Mouse (Mus musculus) limb, embryonic 10.5 days (tissue): Measurements from ENCODE around the gene Gbx2. TPM values are rescaled to one million over a fixed set of nuclear protein-coding genes. Genes with fewer than 3 reads are reported as not detected.

Experiments used
- DNase-seq: peaks from one replicate; pipeline ENCODE4 v3.0.0-alpha.2; 2017; ENCODE audit warnings: low spot score
- H3K27ac ChIP-seq: fragments of 300-500 bp; sonication (generic); 2 replicates; pipeline ENCODE4 v1.5.1; 2016; ENCODE audit warnings: mild to moderate bottlenecking
- H3K27me3 ChIP-seq: fragments of 300-500 bp; sonication (generic); 2 replicates; pipeline ENCODE4 v1.6.1; 2016; ENCODE audit warnings: low read depth, mild to moderate bottlenecking; ENCODE audit not compliant: poor library complexity, severe bottlenecking
- H3K36me3 ChIP-seq: fragments of 300-500 bp; sonication (generic); 2 replicates; pipeline ENCODE4 v1.6.1; 2016; ENCODE audit warnings: mild to moderate bottlenecking, moderate library complexity
- H3K4me1 ChIP-seq: fragments of 300-500 bp; sonication (generic); 2 replicates; pipeline ENCODE4 v1.6.1; 2016
- H3K4me3 ChIP-seq: fragments of 300-500 bp; sonication (generic); 2 replicates; pipeline ENCODE4 v1.5.1; 2016; ENCODE audit warnings: mild to moderate bottlenecking, moderate library complexity
- H3K9me3 ChIP-seq: fragments of 300-500 bp; sonication (generic); replicated peaks from 2 replicates; pipeline ENCODE4 v1.6.1; 2016; ENCODE audit warnings: mild to moderate bottlenecking
- WGBS: fragments of 180-500 bp; shearing (Covaris S2); methylation state at CpG from one replicate; pipeline ENCODE4 v1.1.7; 2016; 5-methylcytosine and 5-hydroxymethylcytosine counted together
- polyA plus RNA-seq: library from polyadenylated mRNA; unstranded; fragments of >200 nt; fragmentation: Nextera tagmentation; extraction: Ambion mirVana; gene quantifications from 2 replicates; pipeline ENCODE4 v1.2.1, GENCODE M21; 2016

The Gbx2 gene
- polyA plus RNA-seq, 1 experiment from 2014 or later: 5.3 TPM

DNA sequence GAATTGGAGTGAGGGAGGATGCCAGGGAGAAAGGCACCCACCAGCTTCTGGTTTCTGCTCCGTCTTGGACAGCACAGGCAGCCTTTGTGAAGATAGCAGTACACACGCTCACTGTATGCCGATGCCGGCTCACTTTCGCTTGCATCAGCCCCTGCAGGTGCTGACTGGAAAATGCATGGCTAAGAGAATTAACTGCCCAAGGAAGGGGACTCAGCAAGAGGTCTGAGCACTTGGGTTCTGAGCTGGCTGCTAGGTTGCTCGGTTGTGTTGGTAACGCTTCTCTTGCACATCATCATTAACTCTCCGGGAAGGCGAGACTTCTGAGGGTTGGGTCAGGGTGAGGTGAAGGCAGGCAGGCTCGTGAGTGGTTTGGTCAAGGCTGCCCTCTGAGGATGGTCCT is 9.2 kb downstream of the Gbx2 start:
- peak; percentile 46 for DNase-seq
- Histone ChIP-seq H3K27me3 (peaks cover 100% of the 10 kb centered on the region), H3K9me3 (no peaks in the 10 kb centered on the region), H3K4me3 (peak overlapping the region; percentile 50; the same call in 1 of the 2 replicates), H3K36me3 (no peaks in the 10 kb centered on the region), H3K27ac (no peak overlapping the region), H3K4me1 (peaks cover 58% of the 10 kb centered on the region)
- WGBS: 2% methylated on average over 10 of the region's 10 CpGs

DNA sequence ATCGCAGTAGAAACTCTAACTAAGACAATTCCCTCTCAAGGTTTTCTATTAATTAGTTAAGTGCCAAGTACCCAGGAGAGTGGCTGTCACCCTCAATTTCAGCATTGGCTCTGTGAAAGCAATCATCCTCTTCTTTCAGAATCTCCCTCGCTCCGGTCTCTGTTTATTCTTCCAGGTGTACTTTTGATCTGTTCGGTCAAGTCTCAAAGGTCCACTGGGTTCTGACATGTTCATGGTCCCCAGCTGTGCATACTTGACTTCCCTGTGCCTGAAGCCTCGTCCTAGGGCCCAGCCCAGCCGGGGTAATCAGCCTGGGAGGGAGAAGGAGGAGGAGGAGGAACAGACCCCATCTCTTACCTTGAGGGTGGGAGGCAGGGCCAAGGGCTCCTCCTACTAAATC is 11.8 kb downstream of the Gbx2 start:
- Histone ChIP-seq H3K4me1 (peaks cover 32% of the 10 kb centered on the region), H3K27me3 (peaks cover 79% of the 10 kb centered on the region), H3K36me3 (no peaks in the 10 kb centered on the region), H3K4me3 (no peak overlapping the region), H3K9me3 (no peaks in the 10 kb centered on the region), H3K27ac (no peak overlapping the region)
- 85% methylated on average over 6 of the region's 6 CpGs for WGBS
- no peak for DNase-seq

DNA sequence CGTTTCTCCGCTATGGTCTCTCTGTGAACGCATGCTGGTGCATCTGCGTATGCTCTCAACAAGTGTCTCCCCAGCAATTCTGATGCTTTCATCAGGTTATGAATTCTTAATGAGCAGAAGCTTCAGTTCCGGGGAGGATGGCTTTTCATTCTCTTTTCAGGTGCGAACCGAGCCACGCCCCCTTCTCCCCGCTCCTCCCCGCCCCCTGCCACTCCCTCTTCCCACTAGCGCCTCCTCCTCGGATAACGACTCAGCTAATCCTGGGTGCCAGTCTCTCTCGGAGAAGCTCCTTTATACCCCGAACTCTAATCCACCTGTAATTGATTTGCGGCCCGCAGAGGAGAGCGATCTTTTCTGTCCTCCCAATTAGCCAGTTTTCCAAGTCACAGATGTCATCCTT is 12.9 kb downstream of the Gbx2 start:
- peaks cover 22% of the 10 kb centered on the region for H3K4me1 ChIP-seq
- no peaks in the 10 kb centered on the region for H3K36me3 ChIP-seq
- peaks cover 68% of the 10 kb centered on the region for H3K27me3 ChIP-seq
- H3K9me3 ChIP-seq: no peaks in the 10 kb centered on the region
- 22% methylated on average over 18 of the region's 18 CpGs for WGBS
- no peak overlapping the region for H3K27ac ChIP-seq
- DNase-seq: no peak
- H3K4me3 ChIP-seq: no peak overlapping the region

DNA sequence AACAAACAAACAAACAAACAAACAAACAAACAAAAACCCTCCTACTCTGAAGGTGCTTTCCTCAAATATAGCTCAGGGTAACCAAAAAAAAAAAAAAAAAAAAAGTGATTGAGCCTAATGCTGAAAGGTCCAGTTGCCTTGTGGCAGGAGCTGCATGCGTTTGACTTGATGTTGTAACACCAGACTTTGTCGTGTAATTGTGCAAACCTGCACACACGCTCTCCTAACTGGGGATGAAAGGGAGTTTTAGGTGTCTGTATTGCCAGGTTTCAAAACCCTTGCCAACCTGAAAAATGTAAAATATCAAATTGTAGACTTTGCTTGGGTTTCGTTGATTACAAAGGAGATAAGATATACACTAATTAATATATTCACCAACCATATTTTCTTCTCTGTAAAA is 17.4 kb downstream of the Gbx2 start:
- DNase-seq: no peak
- Histone ChIP-seq H3K27me3 (peaks cover 28% of the 10 kb centered on the region), H3K27ac (no peak overlapping the region), H3K4me3 (no peak overlapping the region), H3K4me1 (peaks cover 17% of the 10 kb centered on the region), H3K9me3 (no peaks in the 10 kb centered on the region), H3K36me3 (no peaks in the 10 kb centered on the region)
- WGBS: 77% methylated on average over 4 of the region's 4 CpGs

DNA sequence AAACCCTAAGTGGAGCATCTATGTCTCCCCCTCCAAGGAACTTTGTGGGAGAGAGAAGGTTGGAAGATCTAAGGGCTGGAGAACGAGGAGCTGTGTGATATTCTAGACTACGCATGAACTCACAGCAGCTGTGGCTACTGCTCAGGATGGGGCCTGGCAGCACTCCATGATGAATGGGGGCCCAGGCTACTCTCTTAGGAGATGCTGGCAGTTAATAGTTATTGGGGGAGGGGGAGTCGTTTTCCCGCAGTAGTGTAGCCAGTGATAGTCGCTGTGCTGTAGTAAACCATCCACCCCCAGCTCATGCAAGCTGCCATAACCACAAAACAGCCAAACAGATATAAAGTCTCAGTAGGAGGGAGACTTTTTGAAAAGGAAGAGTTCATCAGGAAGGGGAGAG is 18.6 kb downstream of the Gbx2 start:
- DNase-seq: no peak
- Histone ChIP-seq H3K36me3 (no peaks in the 10 kb centered on the region), H3K4me1 (peaks cover 13% of the 10 kb centered on the region), H3K4me3 (no peak overlapping the region), H3K27me3 (peaks cover 16% of the 10 kb centered on the region), H3K27ac (no peak overlapping the region), H3K9me3 (no peaks in the 10 kb centered on the region)
- 40% methylated on average over 5 of the region's 5 CpGs for WGBS

DNA sequence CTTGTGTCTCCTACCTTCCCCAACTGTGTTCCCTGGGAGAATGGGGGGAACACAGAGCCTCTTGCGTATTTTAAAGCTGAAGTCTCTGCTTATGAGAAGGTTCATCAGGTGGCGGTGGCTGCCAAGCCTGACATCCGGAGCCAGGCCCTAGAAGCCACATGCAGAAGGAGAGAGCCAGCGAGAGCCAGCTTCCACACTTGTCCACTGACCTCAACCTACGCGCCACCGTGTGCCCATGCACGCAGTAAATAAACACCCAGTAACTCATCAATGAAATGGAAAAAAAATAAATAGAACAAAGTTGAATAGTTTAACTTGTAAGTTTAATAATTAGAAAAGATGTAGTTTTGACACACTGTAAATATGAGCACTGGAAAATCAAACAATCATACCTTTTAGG is 21.2 kb downstream of the Gbx2 start:
- DNase-seq: no peak
- 91% methylated on average over 8 of the region's 8 CpGs for WGBS

DNA sequence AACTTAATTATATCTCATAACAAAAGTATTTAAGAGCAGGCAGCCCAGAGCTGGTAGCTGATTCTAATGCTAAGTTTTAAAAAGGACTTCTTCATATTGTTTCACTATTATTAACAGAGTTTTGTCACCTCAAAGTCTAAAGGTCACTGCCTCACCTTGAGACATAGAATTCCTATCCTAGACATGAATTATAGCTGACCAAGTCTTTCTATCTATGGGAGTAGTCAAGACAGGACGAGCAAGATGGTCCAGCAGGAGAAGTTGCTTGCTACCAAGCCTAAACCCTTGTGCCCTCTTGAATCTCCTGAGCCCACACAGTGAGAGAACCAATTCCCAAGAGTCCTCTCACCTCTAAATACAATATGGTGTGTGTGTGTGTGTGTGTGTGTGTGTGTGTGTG is 28.3 kb downstream of the Gbx2 start:
- Histone ChIP-seq H3K4me1 (peaks cover 26% of the 10 kb centered on the region), H3K36me3 (no peaks in the 10 kb centered on the region), H3K4me3 (no peak overlapping the region), H3K27me3 (peaks cover 5% of the 10 kb centered on the region; the same call in 1 of the 2 replicates), H3K9me3 (no peaks in the 10 kb centered on the region; the same call in 1 of the 2 replicates), H3K27ac (no peak overlapping the region)
- DNase-seq: no peak
- WGBS: 84% methylated on average over 1 of the region's 1 CpGs

More for the DNA sequence above, 21.2 kb downstream of the Gbx2 start:
- no peaks in the 10 kb centered on the region for H3K36me3 ChIP-seq
- no peak overlapping the region for H3K4me3 ChIP-seq
- no peak overlapping the region for H3K27ac ChIP-seq
- H3K4me1 ChIP-seq: peaks cover 13% of the 10 kb centered on the region
- H3K9me3 ChIP-seq: no peaks in the 10 kb centered on the region; the same call in 1 of the 2 replicates
- 0 out of 2 replicates have a peak, but pooled peaks cover 6% of the 10 kb centered on the region for H3K27me3 ChIP-seq

DNA sequence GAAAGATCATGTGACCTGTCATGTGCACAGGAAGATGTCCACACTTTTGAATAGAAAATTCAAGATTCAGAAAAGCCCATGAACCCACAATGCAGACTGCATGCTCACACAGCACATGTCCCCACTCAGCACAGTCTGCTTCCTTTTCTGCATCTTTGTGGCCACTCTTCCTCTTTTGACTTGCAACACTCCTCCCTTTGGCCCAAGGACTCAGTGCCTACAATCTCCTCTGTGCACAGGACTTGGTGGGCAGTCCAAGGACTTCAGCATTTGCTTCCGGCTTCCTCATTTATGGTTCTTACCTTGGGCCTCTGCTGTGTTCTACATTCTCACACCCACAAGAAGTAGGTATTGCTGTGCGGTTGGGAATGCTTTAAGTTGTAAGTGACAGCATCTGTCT is 28.7 kb downstream of the Gbx2 start:
- Histone ChIP-seq H3K27me3 (peaks cover 7% of the 10 kb centered on the region; the same call in 1 of the 2 replicates), H3K27ac (no peak overlapping the region), H3K9me3 (no peaks in the 10 kb centered on the region; the same call in 1 of the 2 replicates), H3K4me1 (peaks cover 26% of the 10 kb centered on the region), H3K4me3 (no peak overlapping the region), H3K36me3 (no peaks in the 10 kb centered on the region)
- DNase-seq: no peak
- WGBS: 92% methylated on average over 2 of the region's 2 CpGs

DNA sequence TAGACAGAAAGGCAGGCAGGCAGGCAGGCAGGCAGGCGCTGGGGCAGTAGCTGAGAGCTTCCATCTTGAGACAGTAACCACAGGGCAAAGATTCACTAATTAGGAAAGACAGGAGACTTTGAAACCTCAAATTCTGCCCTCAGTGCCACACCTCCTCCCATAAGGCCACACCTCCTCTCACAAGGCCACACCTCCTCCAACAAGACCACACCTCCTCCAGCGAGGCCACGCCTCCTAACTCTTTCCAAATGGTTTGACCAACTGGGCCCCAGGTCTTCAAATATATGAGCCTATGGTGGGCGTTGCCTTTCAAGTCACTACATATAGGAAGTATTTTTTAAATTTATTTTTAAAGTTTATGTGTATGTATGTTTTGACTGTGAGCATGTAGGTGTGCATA is 29.6 kb downstream of the Gbx2 start:
- no peak overlapping the region for H3K4me3 ChIP-seq
- no peak overlapping the region for H3K27ac ChIP-seq
- 83% methylated on average over 4 of the region's 4 CpGs for WGBS
- H3K27me3 ChIP-seq: peaks cover 13% of the 10 kb centered on the region
- no peak for DNase-seq
- H3K4me1 ChIP-seq: peaks cover 26% of the 10 kb centered on the region
- H3K36me3 ChIP-seq: no peaks in the 10 kb centered on the region
- no peaks in the 10 kb centered on the region; the same call in 1 of the 2 replicates for H3K9me3 ChIP-seq

DNA sequence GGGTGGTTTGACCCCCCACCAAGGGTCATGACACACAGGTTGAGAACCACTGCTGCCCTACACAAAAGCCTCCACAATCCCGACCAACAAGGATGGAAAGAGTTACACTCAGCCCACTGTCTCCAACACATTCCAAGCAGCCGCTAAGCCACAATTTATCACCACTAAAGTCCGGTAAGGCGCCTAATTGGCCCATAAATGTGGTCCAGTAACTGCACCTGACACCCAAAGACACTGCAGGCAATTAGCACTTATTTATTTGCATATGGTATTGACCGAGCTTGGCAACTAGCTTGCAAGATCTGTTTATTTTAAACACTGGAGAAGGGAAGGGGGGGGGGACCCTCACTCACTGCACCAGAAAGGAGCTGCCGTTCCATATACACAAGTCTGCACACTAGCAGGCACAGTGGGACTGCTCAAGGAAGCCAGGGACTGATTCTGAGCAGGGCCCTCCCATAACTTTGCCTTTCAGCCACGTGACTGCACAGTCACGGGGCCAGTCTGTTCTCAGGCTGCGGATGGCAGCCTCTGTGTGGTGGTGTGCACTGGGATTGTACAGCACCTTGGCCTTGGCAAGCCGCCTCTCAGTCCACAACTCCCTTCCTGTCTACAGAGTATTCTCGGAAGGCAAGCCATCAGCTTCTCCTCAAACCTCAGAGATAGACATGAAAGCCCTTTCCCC is 31.1 kb downstream of the Gbx2 start:
- no peak overlapping the region for H3K4me3 ChIP-seq
- peaks cover 13% of the 10 kb centered on the region for H3K27me3 ChIP-seq
- peak overlapping the region; percentile 56 for H3K27ac ChIP-seq
- peak; percentile 49 for DNase-seq
- WGBS: 44% methylated on average over 11 of the region's 11 CpGs
- H3K36me3 ChIP-seq: 0 out of 2 replicates have a peak, but pooled peaks cover 2% of the 10 kb centered on the region
- peaks cover 30% of the 10 kb centered on the region for H3K4me1 ChIP-seq
- no peaks in the 10 kb centered on the region for H3K9me3 ChIP-seq

DNA sequence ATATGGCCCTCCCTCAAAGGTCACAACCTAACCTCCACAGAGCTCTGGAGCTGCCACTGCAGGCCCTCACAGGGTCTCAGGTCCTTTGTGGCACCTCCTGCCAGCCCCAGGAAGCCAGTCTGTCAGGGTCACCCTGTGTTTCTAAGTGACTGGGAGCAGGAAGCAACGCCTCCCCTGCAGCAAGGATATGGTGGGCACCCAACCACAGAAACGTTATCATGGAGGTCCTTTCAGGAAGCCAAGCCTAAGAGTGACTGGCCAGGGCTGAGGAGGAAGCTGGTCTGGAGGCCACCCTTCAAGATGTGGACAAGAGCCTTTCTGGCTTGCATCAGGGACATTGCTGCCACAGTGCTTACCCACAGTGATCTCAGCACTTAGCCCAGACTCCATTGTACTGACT is 31.9 kb downstream of the Gbx2 start:
- Histone ChIP-seq H3K36me3 (0 out of 2 replicates have a peak, but pooled peaks cover 2% of the 10 kb centered on the region), H3K27me3 (peaks cover 9% of the 10 kb centered on the region), H3K4me1 (peaks cover 30% of the 10 kb centered on the region), H3K4me3 (no peak overlapping the region), H3K27ac (peak overlapping the region; percentile 59; the same call in 1 of the 2 replicates), H3K9me3 (no peaks in the 10 kb centered on the region)
- WGBS: 75% methylated on average over 2 of the region's 2 CpGs
- no peak for DNase-seq

DNA sequence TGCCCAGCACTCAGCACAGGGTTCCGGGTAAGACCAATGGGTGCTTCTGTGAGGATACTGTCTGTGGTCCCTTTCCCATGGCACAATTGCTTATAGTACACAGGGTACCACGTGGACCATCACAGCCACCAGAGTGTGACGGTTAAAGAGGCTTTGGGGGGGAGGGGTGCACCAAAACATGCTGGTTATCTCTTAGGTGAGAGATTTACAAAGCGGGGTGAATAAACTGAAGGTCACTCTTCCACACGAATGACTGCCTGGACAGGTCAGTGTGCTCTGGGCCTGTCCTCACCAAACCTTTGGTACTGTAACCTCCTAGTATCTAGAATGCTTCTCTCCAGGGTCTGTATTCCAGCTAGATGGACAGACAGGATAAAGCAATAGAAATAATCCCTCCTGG is 35.2 kb downstream of the Gbx2 start:
- H3K4me3 ChIP-seq: no peak overlapping the region

DNA sequence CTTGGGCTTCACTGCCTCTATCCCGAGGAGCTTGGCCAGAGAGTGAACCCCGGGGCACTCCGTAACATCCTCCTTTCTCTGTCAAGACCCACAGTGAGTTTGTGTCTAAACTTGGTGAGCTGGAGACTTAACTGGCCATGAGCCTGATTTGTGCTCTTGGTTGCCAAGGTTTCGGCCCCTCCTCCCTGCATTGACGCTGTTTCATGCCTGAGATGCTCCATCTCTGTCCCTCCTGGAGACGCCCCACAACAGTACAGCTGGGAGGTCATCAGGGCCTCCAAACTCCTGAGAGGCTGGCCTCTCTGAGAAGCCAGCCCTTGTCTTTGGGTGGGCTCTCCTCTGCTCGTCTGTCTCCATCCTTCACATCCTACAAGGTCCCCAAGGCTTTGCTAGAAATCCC is 38.7 kb downstream of the Gbx2 start:
- H3K27ac ChIP-seq: no peak overlapping the region
- DNase-seq: no peak
- H3K9me3 ChIP-seq: no peaks in the 10 kb centered on the region
- H3K27me3 ChIP-seq: peaks cover 16% of the 10 kb centered on the region
- peaks cover 7% of the 10 kb centered on the region; the same call in 1 of the 2 replicates for H3K4me1 ChIP-seq
- 55% methylated on average over 7 of the region's 7 CpGs for WGBS
- H3K36me3 ChIP-seq: peaks cover 42% of the 10 kb centered on the region
- H3K4me3 ChIP-seq: no peak overlapping the region

More for the DNA sequence above, 35.2 kb downstream of the Gbx2 start:
- Histone ChIP-seq H3K4me1 (peaks cover 30% of the 10 kb centered on the region), H3K27ac (no peak overlapping the region), H3K27me3 (peaks cover 17% of the 10 kb centered on the region), H3K36me3 (peaks cover 10% of the 10 kb centered on the region), H3K9me3 (no peaks in the 10 kb centered on the region)
- WGBS: 86% methylated on average over 5 of the region's 5 CpGs
- no peak for DNase-seq
